In genomic region chr9:120769679-120770078, GRCm38 (mm10) we compare ENCODE assay signal across 15 mouse cellular contexts.
DNase-seq lines count a peak whose midpoint lies in the region; ATAC-seq and TF ChIP-seq lines count a peak whose summit lies in the region.
"Had no signal": no experiment of that assay in that cellular context is flagged by ENCODE, and none has a peak within 500 bp of the region (broad histone marks: within the 10 kb centered on the region; RNA-seq: fewer than 3 reads in every experiment).

No protein-coding gene starts in this region.

- H3K4me3 ChIP-seq in forebrain, embryonic 12.5 days (replicated peaks): no peak overlapping the region
- no peak overlapping the region for H3K4me3 ChIP-seq in forebrain, postnatal 0 days (ENCODE audit: low read depth, low read length)
- no peak overlapping the region for H3K4me3 ChIP-seq in embryonic facial prominence, embryonic 11.5 days (ENCODE audit: low read depth, low read length)
- no peak overlapping the region for H3K4me3 ChIP-seq in limb, embryonic 14.5 days (replicated peaks; ENCODE audit: low read length)
- H3K4me3 ChIP-seq: heart, adult 2 months; lung, embryonic 15.5 days; midbrain, embryonic 15.5 days had no signal

- 0 out of 2 replicates have a peak overlapping the region, but pooled peaks have one; percentile 19 for H3K27ac ChIP-seq in forebrain, embryonic 12.5 days
- no peak overlapping the region for H3K27ac ChIP-seq in forebrain, postnatal 0 days (ENCODE audit: low read depth, low read length)
- peak overlapping the region; percentile 60 for H3K27ac ChIP-seq in embryonic facial prominence, embryonic 11.5 days (replicated peaks; ENCODE audit: low read depth, low read length)
- H3K27ac ChIP-seq in limb, embryonic 14.5 days (replicated peaks; ENCODE audit: low read depth, low read length): peak overlapping the region; percentile 56
- H3K27ac ChIP-seq: heart, adult 2 months; lung, embryonic 15.5 days; midbrain, embryonic 15.5 days had no signal

- ATAC-seq in forebrain, embryonic 12.5 days (ENCODE audit: low FRiP score): no peak
- no peak for ATAC-seq in forebrain, postnatal 0 days
- ATAC-seq in embryonic facial prominence, embryonic 11.5 days (replicated peaks; ENCODE audit: insufficient number of reproducible peaks, low FRiP score, low TSS enrichment, low read depth): peak; percentile 85
- ATAC-seq in limb, embryonic 14.5 days (ENCODE audit: low FRiP score, low read depth): peak; percentile 76
- ATAC-seq: forebrain, embryonic 16.5 days; midbrain, embryonic 15.5 days had no signal

- no peak for TF ChIP-seq POLR2A in limb, embryonic 14.5 days (IDR thresholded peaks at IDR 0.05; ENCODE audit: borderline replicate concordance, extremely low read depth, insufficient read depth, insufficient read length)

- no peak overlapping the region for H3K9ac ChIP-seq in forebrain, embryonic 12.5 days
- no peak overlapping the region for H3K9ac ChIP-seq in forebrain, postnatal 0 days
- H3K9ac ChIP-seq in embryonic facial prominence, embryonic 11.5 days (replicated peaks; ENCODE audit: low read length): no peak overlapping the region; the same call in 1 of the 2 replicates
- peak overlapping the region; percentile 31; the same call in 1 of the 2 replicates for H3K9ac ChIP-seq in limb, embryonic 14.5 days (ENCODE audit: low read depth, low read length, severe bottlenecking)
- H3K9ac ChIP-seq: lung, embryonic 15.5 days; midbrain, embryonic 15.5 days had no signal

- WGBS in forebrain, embryonic 12.5 days: 35% methylated on average over 7 of the region's 7 CpGs
- WGBS in forebrain, postnatal 0 days: 34% methylated on average over 7 of the region's 7 CpGs
- 18% methylated on average over 7 of the region's 7 CpGs for WGBS in embryonic facial prominence, embryonic 11.5 days
- WGBS in limb, embryonic 14.5 days: 13% methylated on average over 7 of the region's 7 CpGs

- no peaks in the 10 kb centered on the region for H3K36me3 ChIP-seq in forebrain, embryonic 12.5 days (replicated peaks)
- H3K36me3 ChIP-seq in forebrain, postnatal 0 days (ENCODE audit: insufficient read depth): no peaks in the 10 kb centered on the region
- H3K36me3 ChIP-seq in embryonic facial prominence, embryonic 11.5 days (replicated peaks; ENCODE audit: control insufficient read depth, insufficient read depth, low read depth, low read length): no peaks in the 10 kb centered on the region
- no peaks in the 10 kb centered on the region for H3K36me3 ChIP-seq in limb, embryonic 14.5 days (ENCODE audit: control insufficient read depth, insufficient read depth, low read length)
- H3K36me3 ChIP-seq: lung, embryonic 15.5 days; midbrain, embryonic 15.5 days had no signal

- TF ChIP-seq CTCF in forebrain, postnatal 0 days (IDR thresholded peaks at IDR 0.05; ENCODE audit: low read depth): no peak

- H3K4me2 ChIP-seq in forebrain, embryonic 12.5 days: no peak overlapping the region
- no peak overlapping the region for H3K4me2 ChIP-seq in forebrain, postnatal 0 days (ENCODE audit: low read depth)
- H3K4me2 ChIP-seq in embryonic facial prominence, embryonic 11.5 days (ENCODE audit: low read depth, low read length): 0 out of 2 replicates have a peak overlapping the region, but pooled peaks have one; percentile 21
- H3K4me2 ChIP-seq in limb, embryonic 14.5 days (replicated peaks; ENCODE audit: low read depth, low read length, severe bottlenecking): no peak overlapping the region
- H3K4me2 ChIP-seq: lung, embryonic 15.5 days; midbrain, embryonic 15.5 days had no signal

- peaks cover 22% of the 10 kb centered on the region for H3K4me1 ChIP-seq in forebrain, embryonic 12.5 days
- H3K4me1 ChIP-seq in forebrain, postnatal 0 days (ENCODE audit: insufficient read depth): no peaks in the 10 kb centered on the region
- peaks cover 3% of the 10 kb centered on the region; the same call in 1 of the 2 replicates for H3K4me1 ChIP-seq in embryonic facial prominence, embryonic 11.5 days (ENCODE audit: control insufficient read depth, insufficient read depth, low read length)
- H3K4me1 ChIP-seq in limb, embryonic 14.5 days (ENCODE audit: control insufficient read depth, insufficient read depth, low read length): peaks cover 17% of the 10 kb centered on the region
- H3K4me1 ChIP-seq: midbrain, embryonic 15.5 days had no signal

- H3K9me3 ChIP-seq in forebrain, embryonic 12.5 days: no peaks in the 10 kb centered on the region
- H3K9me3 ChIP-seq in forebrain, postnatal 0 days (ENCODE audit: low read length): no peaks in the 10 kb centered on the region
- no peaks in the 10 kb centered on the region for H3K9me3 ChIP-seq in embryonic facial prominence, embryonic 11.5 days (replicated peaks; ENCODE audit: control insufficient read depth, low read length)
- H3K9me3 ChIP-seq in limb, embryonic 14.5 days (ENCODE audit: control insufficient read depth, low read length): no peaks in the 10 kb centered on the region
- H3K9me3 ChIP-seq: lung, embryonic 15.5 days; midbrain, embryonic 15.5 days had no signal

- H3K27me3 ChIP-seq in forebrain, embryonic 12.5 days: no peaks in the 10 kb centered on the region
- no peaks in the 10 kb centered on the region for H3K27me3 ChIP-seq in forebrain, postnatal 0 days (ENCODE audit: insufficient read depth, low read length)
- no peaks in the 10 kb centered on the region for H3K27me3 ChIP-seq in embryonic facial prominence, embryonic 11.5 days (ENCODE audit: control insufficient read depth, insufficient read depth, low read length)
- no peaks in the 10 kb centered on the region for H3K27me3 ChIP-seq in limb, embryonic 14.5 days (ENCODE audit: control insufficient read depth, insufficient read depth, low read length)
- H3K27me3 ChIP-seq: lung, embryonic 15.5 days; midbrain, embryonic 15.5 days had no signal

- no peak for DNase-seq in forebrain, postnatal 0 days
- peak; percentile 42 for DNase-seq in 3134 (ENCODE audit: extremely low read depth, insufficient read length, low spot score)
- peak; percentile 87 for DNase-seq in embryonic facial prominence, embryonic 11.5 days (ENCODE audit: low spot score)
- DNase-seq in limb, embryonic 14.5 days (ENCODE audit: low spot score): peak; percentile 60
- no peak for DNase-seq in spleen, adult 18-20 months
- DNase-seq in cerebellum, postnatal 36 days: no peak
- DNase-seq in ovary, postnatal 36 days (ENCODE audit: low spot score): no peak
- DNase-seq: cerebellum, postnatal 25 days; heart, adult 2 months; kidney, postnatal 14 days; thymus, postnatal 14 days had no signal

Comparison
In these comparisons a context has a peak if more than half of its experiments do, and no peak if none do; other contexts are left out.
1. ATAC-seq: peak in embryonic facial prominence, embryonic 11.5 days (single experiment) and limb, embryonic 14.5 days (single experiment); none in forebrain, embryonic 12.5 days (single experiment) and forebrain, postnatal 0 days (single experiment).
2. DNase-seq: peak in 3134 (single experiment), embryonic facial prominence, embryonic 11.5 days (single experiment) and limb, embryonic 14.5 days (single experiment); none in forebrain, postnatal 0 days (single experiment), spleen, adult 18-20 months (0 of 2), cerebellum, postnatal 36 days (0 of 2) and ovary, postnatal 36 days (single experiment).